Mouse (Mus musculus) heart, embryonic 14.5 days (tissue): ENCODE measurements around the gene Lingo3. TPM values are rescaled to one million over a fixed set of nuclear protein-coding genes. Genes with fewer than 3 reads are reported as not detected.
"Not testable (repeated sequence)": the region's sequence is repeated elsewhere in the genome, so short reads cannot be mapped to it uniquely, and the experiment has no call there.

ENCODE experiments used
- ATAC-seq: fragments of 200-750 bp; cut with Nextera tagmentation; 2 replicates; pipeline ENCODE4 v1.8.0; 2017; ENCODE audit warnings: low read depth, moderate TSS enrichment; ENCODE audit not compliant: insufficient number of reproducible peaks, insufficient read depth, low FRiP score
- H3K27ac ChIP-seq, 2 experiments: fragments of 200-500 bp in 1 of 2; fragments of 300-500 bp in 1 of 2; sonication (generic) in 1 of 2; replicated peaks in 1 of 2; 2 replicates each; pipeline ENCODE4 v1.5.1; 2012 to 2014; ENCODE audit warnings: low read depth in 2 of 2, low read length in 2 of 2, control low read depth in 1 of 2, mild to moderate bottlenecking in 1 of 2, mixed read lengths in 1 of 2; ENCODE audit not compliant: control insufficient read depth in 1 of 2, insufficient read depth in 1 of 2
- H3K27me3 ChIP-seq: fragments of 300-500 bp; sonication (generic); 2 replicates; pipeline ENCODE4 v1.6.1; 2014; ENCODE audit warnings: mild to moderate bottlenecking, low read length, control low read depth; ENCODE audit not compliant: control insufficient read depth, insufficient read depth
- H3K36me3 ChIP-seq: fragments of 300-500 bp; sonication (generic); 2 replicates; pipeline ENCODE4 v1.6.1; 2014; ENCODE audit warnings: mild to moderate bottlenecking, control low read depth, low read length, mixed read lengths; ENCODE audit not compliant: control insufficient read depth, insufficient read depth
- H3K4me1 ChIP-seq, 2 experiments: fragments of 200-500 bp in 1 of 2; fragments of 300-500 bp in 1 of 2; sonication (generic) in 1 of 2; 2 replicates each; pipeline ENCODE4 v1.6.1; 2012 to 2014; ENCODE audit warnings: low read length in 2 of 2, control low read depth in 1 of 2, mixed read lengths in 1 of 2; ENCODE audit not compliant: control insufficient read depth in 2 of 2, insufficient read depth in 2 of 2
- H3K4me2 ChIP-seq: fragments of 300-500 bp; sonication (generic); 2 replicates; pipeline ENCODE4 v1.6.1; 2014; ENCODE audit warnings: mild to moderate bottlenecking, low read length
- H3K4me3 ChIP-seq, 2 experiments: fragments of 200-500 bp in 1 of 2; fragments of 300-500 bp in 1 of 2; sonication (generic) in 1 of 2; 2 replicates each; pipeline ENCODE4 v1.5.1; 2012 to 2014; ENCODE audit warnings: low read length in 2 of 2, mild to moderate bottlenecking in 2 of 2, control low read depth in 1 of 2, low read depth in 1 of 2, moderate library complexity in 1 of 2; ENCODE audit not compliant: control insufficient read depth in 1 of 2, insufficient read depth in 1 of 2
- H3K9ac ChIP-seq: fragments of 300-500 bp; sonication (generic); 2 replicates; pipeline ENCODE4 v1.6.1; 2014; ENCODE audit warnings: mild to moderate bottlenecking, low read length
- H3K9me3 ChIP-seq: fragments of 300-500 bp; sonication (generic); 2 replicates; pipeline ENCODE4 v1.6.1; 2016; ENCODE audit warnings: low read length, control low read depth; ENCODE audit not compliant: control insufficient read depth
- WGBS: fragments of 180-500 bp; shearing (Covaris S2); extraction: QIAGEN DNeasy Blood & Tissue Kit; methylation state at CpG from one replicate; pipeline ENCODE4 v1.1.7; 2014; 5-methylcytosine and 5-hydroxymethylcytosine counted together
- polyA plus RNA-seq: library from polyadenylated mRNA; unstranded; fragments of >200 nt; fragmentation: Nextera tagmentation; extraction: Ambion mirVana; gene quantifications from 2 replicates; pipeline ENCODE4 v1.2.1, GENCODE M21; 2014

Lingo3 gene
- polyA plus RNA-seq, 1 experiment from 2014 or later = 0.46 TPM

DNA sequence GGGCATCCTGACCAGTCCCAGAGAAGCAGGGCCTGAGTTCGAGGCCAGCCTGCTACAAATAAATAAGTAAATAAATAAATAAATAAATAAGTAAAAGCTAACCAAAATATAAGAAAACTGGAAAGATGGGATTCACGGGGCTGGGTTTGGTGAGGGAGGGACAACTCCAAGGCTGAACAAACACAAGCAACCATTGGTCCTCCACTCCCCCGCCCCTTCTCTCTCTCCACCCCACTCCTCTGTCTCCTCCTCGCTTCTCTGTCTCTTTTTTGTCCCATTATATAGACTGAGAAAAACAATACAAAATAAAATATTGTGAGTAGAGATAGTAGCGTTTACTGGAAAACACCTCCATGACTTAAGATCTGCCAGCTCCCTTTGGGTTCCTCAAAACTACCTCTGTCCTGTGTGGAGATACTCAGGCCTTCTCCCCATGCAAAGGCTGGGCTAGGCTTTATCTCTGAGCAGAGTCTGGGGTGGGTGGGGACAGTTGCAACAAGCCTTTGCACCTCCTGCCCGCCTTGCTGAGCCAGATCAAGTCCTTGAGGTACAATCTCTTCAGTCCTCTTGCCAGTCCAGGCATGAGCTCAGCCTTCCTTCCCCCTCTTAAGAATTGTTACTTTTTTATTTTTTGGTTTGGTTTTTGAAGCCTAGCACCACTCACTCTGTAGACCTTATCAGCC lies 25.1 kb downstream of the Lingo3 start:
- Histone ChIP-seq H3K4me1 (no peaks in the 10 kb centered on the region), H3K9me3 (no peaks in the 10 kb centered on the region), H3K4me2 (no peak overlapping the region), H3K9ac (no peak overlapping the region), H3K27ac (no peak overlapping the region), H3K27me3 (no peaks in the 10 kb centered on the region), H3K4me3 (no peak overlapping the region), H3K36me3 (no peaks in the 10 kb centered on the region)
- WGBS = 59% methylated on average over 6 of the region's 6 CpGs
- ATAC-seq = no peak

DNA sequence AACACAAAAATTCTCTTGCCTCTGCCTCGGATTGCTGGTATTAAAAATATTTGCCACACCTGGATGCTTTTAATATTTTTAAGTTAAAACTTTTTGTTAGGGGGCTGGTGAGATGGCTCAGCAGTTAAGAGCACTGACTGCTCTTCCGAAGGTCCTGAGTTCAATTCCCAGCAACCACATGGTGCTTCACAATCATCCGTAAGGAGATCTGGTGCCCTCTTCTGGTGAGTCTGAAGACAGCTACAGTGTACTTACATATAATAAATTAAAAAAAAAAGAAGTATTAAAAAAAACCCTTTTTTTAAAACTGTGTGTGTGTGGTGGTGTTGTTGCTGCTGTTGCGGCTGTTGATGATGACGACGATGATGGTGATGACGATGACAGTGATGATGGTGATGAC lies 25.9 kb downstream of the Lingo3 start:
- not testable (repeated sequence) for ATAC-seq, H3K36me3 ChIP-seq, H3K27ac ChIP-seq, H3K4me1 ChIP-seq, H3K4me3 ChIP-seq, H3K27me3 ChIP-seq, H3K4me2 ChIP-seq, H3K9me3 ChIP-seq, H3K9ac ChIP-seq
- 85% methylated on average over 7 of the region's 7 CpGs for WGBS

GRCm38 (mm10) chr10:80817164-80817563 lies 26.7 kb downstream of the Lingo3 start:
- no peaks in the 10 kb centered on the region for H3K36me3 ChIP-seq
- H3K4me1 ChIP-seq = peaks cover 3 to 7% of the 10 kb centered on the region in 2 experiments; a peak in 2 of 4 replicates
- H3K9me3 ChIP-seq = no peaks in the 10 kb centered on the region
- no peak overlapping the region for H3K4me2 ChIP-seq
- H3K4me3 ChIP-seq = no peak overlapping the region
- no peaks in the 10 kb centered on the region for H3K27me3 ChIP-seq
- no peak overlapping the region for H3K27ac ChIP-seq
- no peak for ATAC-seq
- 65% methylated on average over 2 of the region's 2 CpGs for WGBS
- H3K9ac ChIP-seq = no peak overlapping the region

GRCm38 (mm10) chr10:80816303-80816702 lies 27.5 kb downstream of the Lingo3 start:
- ATAC-seq, H3K4me3 ChIP-seq, H3K4me2 ChIP-seq, H3K27ac ChIP-seq, H3K4me1 ChIP-seq, H3K9ac ChIP-seq, H3K27me3 ChIP-seq, H3K9me3 ChIP-seq, H3K36me3 ChIP-seq: not testable (repeated sequence)
- 85% methylated on average over 3 of the region's 3 CpGs for WGBS

DNA sequence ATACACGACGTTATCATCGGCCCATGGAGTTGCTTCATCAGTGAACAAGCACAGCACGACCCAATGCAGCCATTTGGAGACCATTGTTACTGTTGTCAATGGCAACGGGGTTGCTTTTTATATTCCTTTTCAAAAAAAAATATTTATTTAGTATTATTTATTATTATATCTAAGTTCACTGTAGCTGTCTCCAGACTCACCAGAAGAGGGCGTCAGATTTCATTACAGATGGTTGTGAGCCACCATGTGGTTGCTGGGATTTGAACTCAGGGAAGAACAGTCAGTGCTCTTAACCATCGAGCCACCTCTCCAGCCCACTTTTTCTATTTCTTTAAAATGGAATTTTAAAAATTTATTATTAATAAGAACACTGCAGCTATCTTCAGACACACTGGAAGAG lies 29.0 kb downstream of the Lingo3 start:
- H3K9me3 ChIP-seq = no peaks in the 10 kb centered on the region
- H3K4me1 ChIP-seq = peaks cover 9 to 14% of the 10 kb centered on the region in 2 experiments
- no peaks in the 10 kb centered on the region for H3K27me3 ChIP-seq
- H3K36me3 ChIP-seq = no peaks in the 10 kb centered on the region
- no peak overlapping the region for H3K4me3 ChIP-seq
- H3K27ac ChIP-seq = no peak overlapping the region
- H3K9ac ChIP-seq = no peak overlapping the region
- WGBS = 66% methylated on average over 7 of the region's 7 CpGs
- ATAC-seq = no peak
- no peak overlapping the region for H3K4me2 ChIP-seq

GRCm38 (mm10) chr10:80813366-80813765 lies 30.5 kb downstream of the Lingo3 start, which contains the start of gene Jsrp1:
TSS of gene Jsrp1 (minus strand) at chr10:80813498.
- H3K27me3 ChIP-seq = no peaks in the 10 kb centered on the region
- no peak within 1 kb of the TSS for H3K27ac ChIP-seq
- no peak for ATAC-seq
- no peak within 1 kb of the TSS for H3K4me2 ChIP-seq
- H3K9ac ChIP-seq = no peak within 1 kb of the TSS
- H3K4me3 ChIP-seq = no peak within 1 kb of the TSS
- H3K9me3 ChIP-seq = no peaks in the 10 kb centered on the region
- 74% methylated on average over 4 of the region's 4 CpGs for WGBS
- H3K36me3 ChIP-seq = no peaks in the 10 kb centered on the region
- peaks cover 23 to 25% of the 10 kb centered on the region in 2 experiments for H3K4me1 ChIP-seq

GRCm38 (mm10) chr10:80812391-80813041 lies 31.3 kb downstream of the Lingo3 start:
- H3K4me3 ChIP-seq = no peak overlapping the region
- H3K4me2 ChIP-seq = no peak overlapping the region
- H3K36me3 ChIP-seq = no peaks in the 10 kb centered on the region
- no peaks in the 10 kb centered on the region for H3K27me3 ChIP-seq
- no peak overlapping the region for H3K27ac ChIP-seq
- H3K9me3 ChIP-seq = no peaks in the 10 kb centered on the region
- no peak overlapping the region for H3K9ac ChIP-seq
- H3K4me1 ChIP-seq = peaks cover 30 to 33% of the 10 kb centered on the region in 2 experiments
- no peak for ATAC-seq
- WGBS = 34% methylated on average over 5 of the region's 5 CpGs
